Comparison of ENCODE assay signal across 7 mouse cellular contexts in the genomic region with DNA sequence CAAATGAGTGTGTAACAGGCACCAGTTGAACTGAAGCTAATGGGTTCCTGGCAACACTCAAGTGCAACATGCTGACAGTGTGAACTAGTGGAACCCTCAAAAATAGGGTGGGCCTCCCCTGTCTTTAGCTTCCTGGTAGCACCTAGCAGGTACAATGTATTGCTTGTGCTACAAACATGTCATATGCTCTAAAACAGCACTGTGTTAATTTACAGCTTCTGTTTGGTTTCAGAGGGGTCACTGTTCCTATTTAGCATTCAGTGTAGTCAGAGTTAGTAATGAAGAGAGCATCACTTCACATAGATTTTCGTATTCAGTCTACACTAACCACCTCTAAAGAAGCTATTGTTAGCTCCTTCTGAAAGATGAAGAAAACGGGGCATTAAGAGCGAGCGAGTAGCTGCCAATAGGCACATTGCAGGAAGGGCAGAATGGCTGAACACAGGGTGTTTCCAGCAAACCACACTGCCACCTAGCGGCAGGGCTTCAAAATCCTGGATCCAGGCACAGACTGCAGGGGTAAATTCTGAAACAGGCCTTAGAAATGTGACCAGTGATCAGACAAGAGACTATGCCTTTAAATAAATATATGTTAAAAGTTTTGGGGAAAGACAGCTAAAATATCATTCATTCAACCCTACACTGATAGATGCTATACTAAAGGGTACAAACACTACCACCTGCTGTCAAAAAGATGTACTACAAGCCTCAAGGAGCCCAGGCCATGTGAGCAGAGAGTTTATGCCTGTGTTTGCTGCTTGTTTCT. TPM values are rescaled to one million over a fixed set of nuclear protein-coding genes. Genes with fewer than 3 reads are reported as not detected.
A peak's percentile ranks its signal among the peaks of the same experiment; 100 is the strongest.
DNase-seq lines count a peak whose midpoint lies in the region; ATAC-seq and TF ChIP-seq lines count a peak whose summit lies in the region.

No protein-coding gene starts in this region.

- peak; percentile 65; the same call in 1 of the 2 replicates for ATAC-seq in limb, embryonic 11.5 days (ENCODE audit: insufficient number of reproducible peaks, low FRiP score, low TSS enrichment, low read depth)
- ATAC-seq in midbrain, embryonic 15.5 days (replicated peaks): peak; percentile 93

- no peaks in the 10 kb centered on the region for H3K79me2 ChIP-seq in heart, adult 2 months (replicated peaks; ENCODE audit: control insufficient read depth, insufficient read depth, low read length)

- no peaks in the 10 kb centered on the region for H3K27me3 ChIP-seq in embryonic facial prominence, embryonic 10.5 days (replicated peaks; ENCODE audit: low read depth, poor library complexity, severe bottlenecking)
- H3K27me3 ChIP-seq in heart, adult 2 months (ENCODE audit: control insufficient read depth, insufficient read depth, low read length): no peaks in the 10 kb centered on the region
- H3K27me3 ChIP-seq in kidney, adult 2 months (replicated peaks; ENCODE audit: control insufficient read depth, insufficient read depth, low read length): no peaks in the 10 kb centered on the region
- H3K27me3 ChIP-seq in limb, embryonic 11.5 days (ENCODE audit: control insufficient read depth, insufficient read depth, low read length): no peaks in the 10 kb centered on the region
- H3K27me3 ChIP-seq in midbrain, embryonic 15.5 days (replicated peaks): no peaks in the 10 kb centered on the region

- TF ChIP-seq EP300 in heart, adult 2 months (IDR thresholded peaks at IDR 0.05; ENCODE audit: insufficient read depth, low read depth, low read length): 0 out of 2 replicates have a peak, but pooled peaks have one; percentile 52

- intact Hi-C loops in heart, adult 2 months (cut with DNase I): loop anchor here (1.0 to 10.0 kb wide), 4 partner anchors 78 to 986 kb away; partner anchors contain the start of gene Sell

- H3K9ac ChIP-seq in heart, adult 2 months (ENCODE audit: low read depth, low read length): no peak overlapping the region
- no peak overlapping the region for H3K9ac ChIP-seq in limb, embryonic 11.5 days (ENCODE audit: low read length)
- no peak overlapping the region for H3K9ac ChIP-seq in midbrain, embryonic 15.5 days

- TF ChIP-seq CTCF in heart, adult 2 months (IDR thresholded peaks at IDR 0.05): peak; percentile 88
- TF ChIP-seq CTCF in kidney, adult 2 months (conservative IDR thresholded peaks at IDR 0.05; ENCODE audit: insufficient read depth, insufficient read length, low read depth, low read length): peak; percentile 94

- no peak for TF ChIP-seq POLR2A in heart, adult 2 months (IDR thresholded peaks at IDR 0.05; ENCODE audit: insufficient read depth, low read depth, low read length)
- TF ChIP-seq POLR2A in kidney, adult 2 months (IDR thresholded peaks at IDR 0.05; ENCODE audit: low read depth, low read length): no peak

- no peaks in the 10 kb centered on the region for H3K4me1 ChIP-seq in embryonic facial prominence, embryonic 10.5 days
- no peaks in the 10 kb centered on the region; the same call in 1 of the 2 replicates for H3K4me1 ChIP-seq in heart, adult 2 months (ENCODE audit: control insufficient read depth, insufficient read depth, low read length)
- no peaks in the 10 kb centered on the region for H3K4me1 ChIP-seq in kidney, adult 2 months (ENCODE audit: control insufficient read depth, insufficient read depth, low read length)
- no peaks in the 10 kb centered on the region for H3K4me1 ChIP-seq in limb, embryonic 11.5 days (ENCODE audit: control insufficient read depth, insufficient read depth, low read length)
- H3K4me1 ChIP-seq in midbrain, embryonic 15.5 days: no peaks in the 10 kb centered on the region

- H3K9me3 ChIP-seq in embryonic facial prominence, embryonic 10.5 days: no peaks in the 10 kb centered on the region
- H3K9me3 ChIP-seq in limb, embryonic 11.5 days (ENCODE audit: control insufficient read depth, low read length): no peaks in the 10 kb centered on the region
- no peaks in the 10 kb centered on the region for H3K9me3 ChIP-seq in midbrain, embryonic 15.5 days

- WGBS in embryonic facial prominence, embryonic 10.5 days: 14% methylated on average over 5 of the region's 5 CpGs
- 4% methylated on average over 5 of the region's 5 CpGs for WGBS in heart, adult 2 months
- 5% methylated on average over 5 of the region's 5 CpGs for WGBS in kidney, adult 2 months
- 10% methylated on average over 5 of the region's 5 CpGs for WGBS in limb, embryonic 11.5 days
- WGBS in midbrain, embryonic 15.5 days: 6% methylated on average over 5 of the region's 5 CpGs

- H3K27ac ChIP-seq in embryonic facial prominence, embryonic 10.5 days (replicated peaks): no peak overlapping the region
- no peak overlapping the region for H3K27ac ChIP-seq in heart, adult 2 months
- H3K27ac ChIP-seq in kidney, adult 2 months (ENCODE audit: insufficient read depth, low read depth, low read length): no peak overlapping the region
- H3K27ac ChIP-seq in limb, embryonic 11.5 days (replicated peaks; ENCODE audit: low read depth, low read length): no peak overlapping the region
- no peak overlapping the region for H3K27ac ChIP-seq in midbrain, embryonic 15.5 days

- no peak overlapping the region for H3K4me3 ChIP-seq in embryonic facial prominence, embryonic 10.5 days
- no peak overlapping the region for H3K4me3 ChIP-seq in heart, adult 2 months
- H3K4me3 ChIP-seq in kidney, adult 2 months (ENCODE audit: insufficient read depth, low read depth, low read length): no peak overlapping the region
- no peak overlapping the region for H3K4me3 ChIP-seq in limb, embryonic 11.5 days (ENCODE audit: low read depth, low read length)
- H3K4me3 ChIP-seq in midbrain, embryonic 15.5 days: no peak overlapping the region

- no peak overlapping the region for H3K4me2 ChIP-seq in limb, embryonic 11.5 days (ENCODE audit: low read depth, severe bottlenecking)
- no peak overlapping the region for H3K4me2 ChIP-seq in midbrain, embryonic 15.5 days

- H3K36me3 ChIP-seq in embryonic facial prominence, embryonic 10.5 days (replicated peaks): no peaks in the 10 kb centered on the region
- H3K36me3 ChIP-seq in heart, adult 2 months (ENCODE audit: control insufficient read depth, insufficient read depth, low read length): no peaks in the 10 kb centered on the region
- H3K36me3 ChIP-seq in kidney, adult 2 months (ENCODE audit: control insufficient read depth, insufficient read depth, low read length): no peaks in the 10 kb centered on the region
- H3K36me3 ChIP-seq in limb, embryonic 11.5 days (ENCODE audit: control insufficient read depth, insufficient read depth, low read length): no peaks in the 10 kb centered on the region
- no peaks in the 10 kb centered on the region for H3K36me3 ChIP-seq in midbrain, embryonic 15.5 days (replicated peaks)

- DNase-seq in adrenal gland, postnatal 10 days: peak; percentile 90
- DNase-seq in embryonic facial prominence, embryonic 10.5 days (ENCODE audit: low spot score): peak; percentile 82
- peak; percentile 75 to 84 for DNase-seq in heart, adult 2 months
- DNase-seq in kidney, adult 2 months: peak; percentile 79
- DNase-seq in limb, embryonic 11.5 days (ENCODE audit: low spot score): peak; percentile 90
- DNase-seq in spleen, adult 18-20 months: peak; percentile 72 to 85

RNA-seq across cellular contexts. Expression of gene F5, which starts 13.1 kb away (rescaled TPM):
- total RNA-seq in adrenal gland, postnatal 10 days (2021): 10 to 100 TPM; 25.2 to 49.6 TPM
- 0.37 and 0.41 TPM in 2 replicates for polyA plus RNA-seq in embryonic facial prominence, embryonic 10.5 days (2016; fragmentation: Nextera tagmentation; extraction: Ambion mirVana)
- total RNA-seq in heart, adult 2 months (2021): 1 to 10 TPM; 1.5 to 5.0 TPM
- polyA plus RNA-seq in heart, adult 2 months (2012; rRNA removed): 0.47 and 0.70 TPM in 2 replicates
- polyA plus RNA-seq in kidney, adult 2 months (2012; rRNA removed): 3.8 and 3.9 TPM in 2 replicates
- polyA plus RNA-seq in limb, embryonic 11.5 days (2014; fragmentation: Nextera tagmentation; extraction: Ambion mirVana): 0.16 and 0.35 TPM in 2 replicates
- 0.13 and 0.14 TPM in 2 replicates for polyA plus RNA-seq in midbrain, embryonic 15.5 days (2015; fragmentation: Nextera tagmentation; extraction: Ambion mirVana)

RNA-seq across cellular contexts. Expression of gene Selp, which starts 23.5 kb away (rescaled TPM):
- 1 to 10 TPM; 1.4 to 2.0 TPM for total RNA-seq in adrenal gland, postnatal 10 days (2021)
- not detected in 2 replicates for polyA plus RNA-seq in embryonic facial prominence, embryonic 10.5 days (2016; fragmentation: Nextera tagmentation; extraction: Ambion mirVana)
- 1 to 10 TPM; 1.8 to 3.6 TPM for total RNA-seq in heart, adult 2 months (2021)
- 1.7 and 1.8 TPM in 2 replicates for polyA plus RNA-seq in heart, adult 2 months (2012; rRNA removed)
- 0.38 and 0.71 TPM in 2 replicates for polyA plus RNA-seq in kidney, adult 2 months (2012; rRNA removed)
- 0.07 TPM in 1 of 2 replicates, not detected in the other for polyA plus RNA-seq in limb, embryonic 11.5 days (2014; fragmentation: Nextera tagmentation; extraction: Ambion mirVana)
- not detected in 2 replicates for polyA plus RNA-seq in midbrain, embryonic 15.5 days (2015; fragmentation: Nextera tagmentation; extraction: Ambion mirVana)
